Mouse (Mus musculus) left cerebral cortex, postnatal 10 days (tissue): ENCODE measurements at regions not wholly inside any gene's neighbourhood (a gene's known extent, or its start where the extent isn't known, plus 50 kb on each side); places are given as distances from the start of the nearest gene placed in this dataset.
"Not testable (repeated sequence)": the region's sequence is repeated elsewhere in the genome, so short reads cannot be mapped to it uniquely, and the experiment has no call there.

ENCODE experiments used
- DNase-seq, 2 experiments: peaks; one replicate each; pipeline ENCODE4 v3.0.0; 2021 to 2022; ENCODE audit warnings: low spot score in 2 of 2, mixed read lengths in 1 of 2; ENCODE audit errors: extremely low spot score in 1 of 2
- intact Hi-C: fragments of 180-260 bp; cut with DNase I; formaldehyde crosslinking; loops from one replicate; pipeline ENCODE4 v1.15.1; 2025

DNA sequence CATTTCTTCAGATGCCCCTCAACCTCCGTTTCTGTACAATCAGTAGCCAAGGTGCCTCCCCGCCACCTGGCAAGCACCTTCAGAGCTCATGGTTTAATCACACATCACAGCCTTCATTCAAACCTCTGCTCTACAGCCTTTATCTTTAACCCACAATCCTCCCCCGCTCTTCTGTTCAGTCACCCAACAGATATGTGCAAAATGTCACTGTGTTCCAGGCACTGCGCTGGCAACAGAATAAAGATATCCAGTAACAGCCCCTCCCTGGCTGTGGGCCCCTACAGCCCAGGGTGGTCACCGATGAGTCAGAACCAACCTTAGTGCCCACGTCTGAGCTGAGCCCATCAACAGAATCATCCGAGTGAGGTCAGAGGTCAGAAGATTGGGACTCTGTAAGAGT, 54.3 kb upstream of the Ddr1 start:
- intact Hi-C loops, result no loop called here
- no peak for DNase-seq

DNA sequence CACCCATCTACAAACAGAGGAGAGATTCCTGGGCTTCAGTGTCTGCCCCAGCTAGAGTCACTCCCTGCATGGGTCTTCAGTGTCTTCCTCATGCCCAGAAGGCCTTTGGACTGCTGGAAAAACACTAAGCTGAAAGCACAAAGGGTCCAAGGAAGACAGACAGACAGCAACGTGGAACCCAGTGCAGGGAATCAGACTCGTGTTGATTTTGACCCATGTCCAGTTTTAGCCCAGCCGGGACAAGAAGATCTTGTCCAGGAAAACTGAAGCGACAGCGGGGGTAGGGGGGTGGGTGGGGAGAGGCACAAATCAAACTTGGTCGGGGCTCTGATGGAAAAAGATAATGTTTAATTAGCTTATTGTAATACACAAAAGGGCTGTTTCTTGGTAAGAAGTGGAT, 55.3 kb upstream of the Ddr1 start:
- intact Hi-C loops, result no loop called here
- DNase-seq, result no peak

DNA sequence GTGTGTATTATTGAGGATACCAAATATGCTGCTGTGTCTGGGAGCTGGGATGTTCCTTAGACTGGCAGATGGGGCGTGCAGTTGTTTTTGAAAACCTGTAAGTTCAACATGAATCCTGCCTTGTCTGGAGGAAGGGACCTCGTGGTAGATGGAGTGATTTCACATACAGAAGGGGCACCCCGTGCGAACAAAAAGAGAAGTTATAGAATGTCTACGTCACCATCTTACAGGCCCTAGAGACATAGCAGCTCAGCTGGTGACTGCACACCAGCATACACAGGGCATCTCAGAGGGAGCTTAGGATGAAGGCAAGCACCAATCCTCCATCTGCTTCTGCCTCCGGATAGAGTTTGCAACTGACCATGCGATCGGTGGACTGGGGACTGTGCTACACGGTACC, 58.2 kb upstream of the Ddr1 start:
- DNase-seq, result no peak
- intact Hi-C loops, result no loop called here

DNA sequence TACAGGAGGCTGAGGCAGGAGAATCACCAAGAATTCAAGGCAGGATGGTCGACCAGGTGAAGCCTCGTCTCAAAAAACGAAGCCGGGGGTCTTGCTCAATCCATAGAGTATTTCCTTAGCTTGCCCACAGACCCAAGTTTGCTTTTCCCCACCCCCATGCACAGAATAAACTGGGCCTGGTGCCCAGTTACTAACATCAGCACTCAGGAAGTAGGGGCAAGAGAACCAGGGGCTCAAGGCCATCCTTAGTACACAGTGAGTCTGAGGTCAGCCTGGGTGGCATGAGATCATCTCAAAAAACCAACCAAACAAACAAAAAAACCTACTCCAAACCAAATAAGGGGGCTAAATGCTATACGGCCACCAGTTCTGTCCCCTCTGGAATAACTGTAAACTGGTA, 58.4 kb upstream of the Ier3 start:
- no peak for DNase-seq
- intact Hi-C loops, result no loop called here

DNA sequence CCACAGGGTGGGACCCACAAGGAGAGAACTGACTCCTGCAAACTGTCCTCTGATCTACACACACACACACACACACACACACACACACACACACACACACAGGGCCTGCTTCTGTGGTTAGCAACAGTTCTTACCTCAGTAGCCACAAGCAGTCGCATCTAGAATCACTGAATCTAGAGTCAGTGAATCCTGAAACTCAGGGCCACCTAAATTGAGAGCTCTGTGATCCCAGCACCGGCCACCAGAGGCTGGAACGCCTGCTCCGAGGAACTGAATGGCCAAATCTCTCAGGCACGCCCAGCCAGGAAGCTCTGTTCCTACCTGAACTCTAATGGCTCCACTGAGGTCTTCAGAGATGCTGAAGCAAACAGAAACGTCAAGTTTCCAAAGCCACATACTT, 57.6 kb upstream of the Ier3 start:
- intact Hi-C loops, result no loop called here
- DNase-seq, result peak in 1 of 2 experiments; percentile 53

DNA sequence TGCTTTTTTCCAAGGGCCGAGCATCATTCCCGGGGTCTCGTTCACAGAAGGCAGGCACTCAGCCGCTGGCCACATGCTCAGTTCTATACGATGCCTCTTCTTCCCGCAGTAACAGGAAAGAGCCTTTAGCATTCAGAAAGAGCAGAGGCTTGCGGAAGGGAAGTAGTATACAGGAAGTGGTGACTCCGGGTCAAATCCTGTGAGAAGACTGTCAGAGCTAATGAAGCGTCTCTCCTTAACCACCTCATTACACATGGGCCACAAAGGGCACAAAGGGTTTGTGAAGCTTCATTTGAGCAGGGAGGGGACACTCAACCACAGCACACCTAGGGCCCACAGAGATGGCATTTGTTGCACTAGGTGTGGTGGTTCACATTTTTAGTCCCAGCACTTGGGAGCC, 55.1 kb upstream of the Ier3 start:
- intact Hi-C loops, result no loop called here
- DNase-seq, result no peak

DNA sequence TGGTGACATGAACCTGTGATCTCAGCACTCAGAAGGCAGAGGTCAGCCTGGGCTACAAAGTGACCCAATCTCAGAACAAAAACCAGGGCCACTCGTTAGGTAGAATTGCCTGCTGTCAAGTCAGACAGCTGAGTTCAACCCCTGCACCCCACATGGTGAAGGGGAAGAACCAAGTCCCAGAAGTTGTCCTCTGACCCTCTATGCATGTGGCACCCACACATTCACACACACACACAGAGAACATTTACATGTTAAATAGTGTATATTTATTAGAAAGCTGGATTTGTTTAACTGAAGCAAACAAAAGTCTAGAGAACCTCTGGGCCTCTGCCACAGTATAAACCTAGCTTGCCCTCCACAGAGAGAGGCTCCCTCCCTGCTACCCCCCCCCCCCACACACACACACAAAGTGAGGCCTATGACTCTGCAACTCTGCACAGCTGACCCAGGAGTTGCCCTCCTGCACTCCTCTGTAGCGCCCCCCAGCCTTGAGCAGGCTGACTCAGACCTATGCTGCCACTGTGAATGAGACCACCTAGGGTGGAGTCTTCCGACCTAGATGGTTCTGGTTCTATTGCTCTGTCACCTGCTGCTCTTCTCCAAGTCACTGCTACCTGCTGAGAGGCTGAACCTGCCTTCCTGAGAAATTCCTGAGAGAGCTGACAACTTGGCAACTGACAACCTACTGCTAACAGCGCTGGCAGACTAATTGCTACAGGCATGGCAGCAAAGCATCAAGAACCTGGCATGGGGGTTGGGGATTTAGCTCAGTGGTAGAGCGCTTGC, 52.1 kb upstream of the Ier3 start:
- DNase-seq, result no peak
- intact Hi-C loops, result no loop called here

DNA sequence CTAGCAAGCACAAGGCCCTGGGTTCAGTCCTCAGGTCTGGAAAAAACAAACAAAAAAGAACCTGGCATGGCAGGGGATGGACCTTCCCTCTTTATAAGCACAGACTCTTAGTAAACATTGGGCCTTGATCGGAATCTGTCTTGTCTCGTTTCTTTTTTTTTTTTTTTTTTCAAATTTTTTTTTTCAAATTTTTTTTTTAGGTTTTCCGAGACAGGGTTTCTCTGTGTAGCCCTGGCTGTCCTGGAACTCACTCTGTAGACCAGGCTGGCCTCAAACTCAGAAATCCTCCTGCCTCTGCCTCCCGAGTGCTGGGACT, 51.6 kb upstream of the Ier3 start:
- intact Hi-C loops, result not testable (repeated sequence)

DNA sequence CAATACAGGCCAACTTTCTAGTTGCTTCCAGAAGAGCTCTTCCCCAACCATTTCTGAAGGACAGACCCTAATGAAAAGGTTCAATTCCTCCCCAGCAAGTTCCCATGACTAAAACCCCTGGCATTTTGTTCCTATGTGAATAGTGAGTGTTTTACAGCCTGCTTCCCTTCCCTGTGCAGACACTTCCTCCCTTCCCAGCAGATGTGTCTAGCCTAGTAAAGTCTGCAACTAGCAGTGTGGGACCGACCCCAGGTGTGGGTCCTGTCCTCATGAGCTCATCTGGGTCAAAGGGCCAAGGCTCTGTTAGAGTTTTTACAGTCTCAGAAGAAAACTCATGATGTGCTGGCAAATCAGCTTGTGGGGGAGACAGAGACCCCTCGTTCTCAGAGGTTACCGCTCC, 50.9 kb upstream of the Ier3 start:
- intact Hi-C loops, result no loop called here
- DNase-seq, result no peak

More for the DNA sequence above, 51.6 kb upstream of the Ier3 start:
- DNase-seq, result not testable (repeated sequence)

DNA sequence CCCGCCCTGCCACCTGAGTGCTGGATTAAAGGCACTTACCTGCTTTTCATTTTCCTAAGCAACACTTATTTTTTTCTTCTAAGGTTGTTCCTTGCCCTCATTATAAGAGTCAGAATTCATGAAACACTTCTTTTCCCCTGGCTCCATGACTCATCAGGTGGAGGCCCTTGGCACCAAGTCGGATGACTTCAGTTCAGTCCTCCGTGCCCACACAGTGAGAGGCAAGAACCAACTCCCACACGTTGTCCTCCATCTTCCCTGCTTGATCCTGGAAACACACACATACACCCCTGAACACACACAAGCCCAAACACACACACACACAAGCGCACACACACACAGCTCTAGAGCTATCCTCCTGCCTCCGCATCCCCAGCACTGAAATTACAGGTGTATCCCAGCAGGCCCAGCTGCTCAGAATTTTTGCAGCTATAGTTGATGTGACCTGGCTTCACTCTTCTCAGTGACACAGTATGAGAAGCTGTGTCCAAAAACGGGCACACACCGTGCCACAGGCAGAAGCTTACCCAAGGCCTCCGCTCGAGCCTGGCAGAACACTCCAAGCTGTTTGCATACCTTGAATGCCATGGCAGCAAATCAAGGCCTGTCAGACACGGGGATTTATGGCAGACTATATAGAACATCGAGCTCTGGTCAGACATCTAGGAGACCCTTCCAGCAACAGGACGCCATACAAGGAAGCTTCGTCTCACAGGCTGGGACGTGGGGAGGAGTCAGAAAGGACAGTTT, 49.7 kb upstream of the Ier3 start:
- intact Hi-C loops, result no loop called here
- DNase-seq, result no peak
